Mouse (Mus musculus) adrenal gland, adult 18-20 months (tissue): Measurements from ENCODE around the gene Frmpd2. TPM values are rescaled to one million over a fixed set of nuclear protein-coding genes. Genes with fewer than 3 reads are reported as not detected.

ENCODE experiments used
- DNase-seq, 2 experiments: peaks; one replicate each; pipeline ENCODE4 v3.0.0; 2021 to 2022; ENCODE audit warnings: low spot score in 2 of 2
- total RNA-seq, 2 experiments: library from RNA; stranded (reverse); gene quantifications; 1 replicate in 1 of 2; 2 replicates in 1 of 2; pipeline ENCODE4 v1.2.3; 2021

Frmpd2 gene
- total RNA-seq, 2 experiments from 2014 or later: not detected

- no peak for DNase-seq
Measured at GRCm38 (mm10) chr14:33506696-33507095, 35.2 kb downstream of the Frmpd2 start.

- no peak for DNase-seq
Measured at GRCm38 (mm10) chr14:33508660-33509059, 37.2 kb downstream of the Frmpd2 start.

GRCm38 (mm10) chr14:33513877-33514276 lies 42.4 kb downstream of the Frmpd2 start:
- no peak for DNase-seq

GRCm38 (mm10) chr14:33514756-33515285 lies 43.3 kb downstream of the Frmpd2 start:
- DNase-seq: no peak

- no peak for DNase-seq
Measured at GRCm38 (mm10) chr14:33521538-33521937, 50.0 kb downstream of the Frmpd2 start.

- DNase-seq: no peak
Measured at GRCm38 (mm10) chr14:33525272-33525983, 53.9 kb downstream of the Frmpd2 start.

- no peak for DNase-seq
Measured at GRCm38 (mm10) chr14:33526621-33527020, 55.1 kb downstream of the Frmpd2 start.

- no peak for DNase-seq
Measured at GRCm38 (mm10) chr14:33527938-33528337, 56.4 kb downstream of the Frmpd2 start.

- DNase-seq: no peak
Measured at GRCm38 (mm10) chr14:33531331-33531912, 59.9 kb downstream of the Frmpd2 start.

GRCm38 (mm10) chr14:33532792-33533191 lies 61.3 kb downstream of the Frmpd2 start:
- DNase-seq: no peak

- DNase-seq: no peak
Measured at GRCm38 (mm10) chr14:33533516-33533915, 62.0 kb downstream of the Frmpd2 start.

GRCm38 (mm10) chr14:33535317-33535716 lies 63.8 kb downstream of the Frmpd2 start:
- DNase-seq: no peak

GRCm38 (mm10) chr14:33539559-33540167 lies 68.2 kb downstream of the Frmpd2 start:
- no peak for DNase-seq

- DNase-seq: no peak
Measured at GRCm38 (mm10) chr14:33545565-33546143, 74.2 kb downstream of the Frmpd2 start.

- DNase-seq: no peak
Measured at GRCm38 (mm10) chr14:33548650-33549049, 77.2 kb downstream of the Frmpd2 start.

- no peak for DNase-seq
Measured at GRCm38 (mm10) chr14:33549856-33550255, 78.4 kb downstream of the Frmpd2 start.

- no peak for DNase-seq
Measured at GRCm38 (mm10) chr14:33570737-33571136, 99.2 kb downstream of the Frmpd2 start.

GRCm38 (mm10) chr14:33573643-33574042 lies 102.1 kb downstream of the Frmpd2 start:
- no peak for DNase-seq

GRCm38 (mm10) chr14:33579771-33580484 lies 108.4 kb downstream of the Frmpd2 start:
- DNase-seq: no peak

GRCm38 (mm10) chr14:33588951-33589350 lies 117.5 kb downstream of the Frmpd2 start, which contains the start of gene Ptpn20:
Gene Ptpn20 (plus strand): TSS chr14:33589207.
- DNase-seq: no peak
